Mouse (Mus musculus) midbrain, embryonic 13.5 days (tissue): Measurements from ENCODE around the gene Kmt2a. TPM values are rescaled to one million over a fixed set of nuclear protein-coding genes. Genes with fewer than 3 reads are reported as not detected.

Source experiments
- ATAC-seq: fragments of 200-750 bp; cut with Nextera tagmentation; 2 replicates; pipeline ENCODE4 v1.8.0; 2017; ENCODE audit warnings: mild to moderate bottlenecking, moderate TSS enrichment, moderate library complexity
- H3K27ac ChIP-seq: fragments of 300-500 bp; sonication (generic); 2 replicates; pipeline ENCODE4 v1.5.1; 2015; ENCODE audit warnings: inconsistent platforms, mild to moderate bottlenecking, moderate library complexity
- H3K27me3 ChIP-seq: fragments of 300-500 bp; sonication (generic); 2 replicates; pipeline ENCODE4 v1.6.1; 2015; ENCODE audit warnings: mild to moderate bottlenecking, inconsistent platforms
- H3K36me3 ChIP-seq: fragments of 300-500 bp; sonication (generic); 2 replicates; pipeline ENCODE4 v1.6.1; 2015; ENCODE audit warnings: mild to moderate bottlenecking, inconsistent platforms
- H3K4me1 ChIP-seq: fragments of 300-500 bp; sonication (generic); replicated peaks from 2 replicates; pipeline ENCODE4 v1.6.1; 2015; ENCODE audit warnings: inconsistent platforms
- H3K4me2 ChIP-seq: fragments of 300-500 bp; sonication (generic); replicated peaks from 2 replicates; pipeline ENCODE4 v1.6.1; 2015; ENCODE audit warnings: moderate library complexity, mild to moderate bottlenecking, inconsistent platforms
- H3K4me3 ChIP-seq: fragments of 300-500 bp; sonication (generic); replicated peaks from 2 replicates; pipeline ENCODE4 v1.5.1; 2015; ENCODE audit warnings: mild to moderate bottlenecking, inconsistent platforms
- H3K9ac ChIP-seq: fragments of 300-500 bp; sonication (generic); replicated peaks from 2 replicates; pipeline ENCODE4 v1.6.1; 2015; ENCODE audit warnings: mild to moderate bottlenecking, inconsistent platforms
- H3K9me3 ChIP-seq: fragments of 300-500 bp; sonication (generic); 2 replicates; pipeline ENCODE4 v1.6.1; 2016; ENCODE audit warnings: mild to moderate bottlenecking, inconsistent platforms
- WGBS: fragments of 180-500 bp; shearing (Covaris S2); methylation state at CpG from one replicate; pipeline ENCODE4 v1.1.7; 2015; 5-methylcytosine and 5-hydroxymethylcytosine counted together
- polyA plus RNA-seq: library from polyadenylated mRNA; unstranded; fragments of >200 nt; fragmentation: Nextera tagmentation; extraction: Ambion mirVana; gene quantifications from 2 replicates; pipeline ENCODE4 v1.2.1, GENCODE M21; 2015

Kmt2a gene
- polyA plus RNA-seq, 1 experiment from 2014 or later = 24.7 TPM

GRCm38 (mm10) chr9:44855153-44855552, 25.9 kb downstream of the Kmt2a start:
- ATAC-seq = no peak
- WGBS = 83% methylated on average over 6 of the region's 6 CpGs

GRCm38 (mm10) chr9:44847446-44847845, 33.6 kb downstream of the Kmt2a start:
- Histone ChIP-seq H3K4me1 (0 out of 2 replicates have a peak, but pooled peaks cover 7% of the 10 kb centered on the region), H3K4me3 (no peak overlapping the region), H3K27ac (no peak overlapping the region), H3K4me2 (no peak overlapping the region), H3K36me3 (peaks cover 70% of the 10 kb centered on the region), H3K9me3 (no peaks in the 10 kb centered on the region), H3K9ac (no peak overlapping the region), H3K27me3 (no peaks in the 10 kb centered on the region)
- WGBS = 89% methylated on average over 6 of the region's 6 CpGs
- ATAC-seq = no peak

More at GRCm38 (mm10) chr9:44855153-44855552, 25.9 kb downstream of the Kmt2a start:
- H3K27ac ChIP-seq = no peak overlapping the region
- H3K9me3 ChIP-seq = no peaks in the 10 kb centered on the region
- H3K9ac ChIP-seq = no peak overlapping the region
- no peak overlapping the region for H3K4me2 ChIP-seq
- H3K4me1 ChIP-seq = peaks cover 16% of the 10 kb centered on the region; the same call in 1 of the 2 replicates
- no peaks in the 10 kb centered on the region for H3K27me3 ChIP-seq
- H3K4me3 ChIP-seq = no peak overlapping the region
- H3K36me3 ChIP-seq = peaks cover 10% of the 10 kb centered on the region

GRCm38 (mm10) chr9:44841241-44841640, 39.9 kb downstream of the Kmt2a start:
- Histone ChIP-seq H3K4me1 (no peaks in the 10 kb centered on the region), H3K9ac (no peak overlapping the region), H3K9me3 (no peaks in the 10 kb centered on the region), H3K4me3 (no peak overlapping the region), H3K27ac (no peak overlapping the region), H3K4me2 (no peak overlapping the region), H3K27me3 (no peaks in the 10 kb centered on the region), H3K36me3 (peaks cover 90% of the 10 kb centered on the region)
- 91% methylated on average over 10 of the region's 10 CpGs for WGBS
- ATAC-seq = no peak

DNA sequence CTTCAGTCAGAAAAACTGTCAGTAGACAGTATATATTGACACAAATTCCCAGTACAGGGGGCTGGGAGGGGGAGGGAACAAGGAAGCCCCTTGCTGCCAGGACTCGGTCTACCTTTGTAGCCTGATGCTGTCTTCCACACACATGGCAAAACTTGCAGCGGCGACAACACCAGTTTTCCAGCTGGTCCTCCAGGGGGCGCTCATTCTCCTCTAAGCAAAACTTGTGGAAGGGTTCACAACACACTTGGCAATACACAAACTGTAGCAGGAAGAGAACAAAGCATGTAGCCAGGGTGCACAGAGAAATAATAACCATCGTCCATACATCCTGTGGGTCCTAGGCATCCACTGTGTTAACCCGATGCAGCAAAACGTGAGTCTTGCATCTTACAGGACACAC, 44.7 kb downstream of the Kmt2a start:
- Histone ChIP-seq H3K4me2 (no peak overlapping the region), H3K4me3 (no peak overlapping the region), H3K36me3 (peaks cover 90% of the 10 kb centered on the region), H3K9ac (no peak overlapping the region), H3K27ac (no peak overlapping the region), H3K4me1 (no peaks in the 10 kb centered on the region), H3K9me3 (no peaks in the 10 kb centered on the region), H3K27me3 (no peaks in the 10 kb centered on the region)
- WGBS = 48% methylated on average over 7 of the region's 7 CpGs
- no peak; the same call in 1 of the 2 replicates for ATAC-seq

- Histone ChIP-seq H3K27me3 (no peaks in the 10 kb centered on the region), H3K4me1 (no peaks in the 10 kb centered on the region), H3K9ac (no peak overlapping the region), H3K4me3 (no peak overlapping the region), H3K36me3 (peaks cover 94% of the 10 kb centered on the region), H3K9me3 (no peaks in the 10 kb centered on the region), H3K27ac (no peak overlapping the region), H3K4me2 (no peak overlapping the region)
- 90% methylated on average over 4 of the region's 4 CpGs for WGBS
- ATAC-seq = no peak
Observed at GRCm38 (mm10) chr9:44832356-44832755, 48.7 kb downstream of the Kmt2a start.

GRCm38 (mm10) chr9:44830506-44830905, 50.6 kb downstream of the Kmt2a start:
- no peak overlapping the region for H3K4me2 ChIP-seq
- H3K4me3 ChIP-seq = no peak overlapping the region
- WGBS = 91% methylated on average over 2 of the region's 2 CpGs
- no peak for ATAC-seq
- no peak overlapping the region for H3K27ac ChIP-seq
- H3K9ac ChIP-seq = no peak overlapping the region
- no peaks in the 10 kb centered on the region for H3K27me3 ChIP-seq
- peaks cover 96% of the 10 kb centered on the region for H3K36me3 ChIP-seq
- H3K9me3 ChIP-seq = no peaks in the 10 kb centered on the region
- no peaks in the 10 kb centered on the region for H3K4me1 ChIP-seq

DNA sequence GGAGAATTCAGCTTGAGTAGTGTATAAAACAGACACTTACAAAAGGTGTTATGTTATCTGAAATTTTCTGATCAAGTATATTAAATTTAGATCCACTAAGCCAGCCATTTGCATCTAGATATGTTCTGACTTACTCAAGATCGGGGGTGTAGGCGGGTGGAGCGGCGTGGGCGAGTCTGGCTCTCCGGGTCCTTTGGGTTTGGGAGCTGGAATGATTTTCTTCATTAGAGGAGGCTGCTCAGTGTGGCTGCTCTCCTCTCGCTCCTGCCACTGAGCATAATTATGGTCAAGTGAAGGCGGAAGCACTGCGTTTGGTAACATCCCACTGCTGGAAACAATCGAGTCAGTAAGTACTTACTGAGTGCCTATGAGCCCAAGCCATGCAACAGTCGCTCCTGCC, 52.2 kb downstream of the Kmt2a start:
- Histone ChIP-seq H3K4me1 (no peaks in the 10 kb centered on the region), H3K4me3 (no peak overlapping the region), H3K36me3 (peaks cover 95% of the 10 kb centered on the region), H3K27me3 (no peaks in the 10 kb centered on the region), H3K9ac (no peak overlapping the region), H3K4me2 (no peak overlapping the region), H3K9me3 (no peaks in the 10 kb centered on the region), H3K27ac (no peak overlapping the region)
- WGBS = 94% methylated on average over 11 of the region's 11 CpGs
- no peak for ATAC-seq

GRCm38 (mm10) chr9:44826660-44827059, 54.4 kb downstream of the Kmt2a start:
- Histone ChIP-seq H3K4me1 (no peaks in the 10 kb centered on the region), H3K4me3 (no peak overlapping the region), H3K4me2 (no peak overlapping the region), H3K9ac (no peak overlapping the region), H3K27me3 (no peaks in the 10 kb centered on the region), H3K36me3 (peaks cover 96% of the 10 kb centered on the region), H3K27ac (no peak overlapping the region), H3K9me3 (no peaks in the 10 kb centered on the region)
- 92% methylated on average over 7 of the region's 7 CpGs for WGBS
- no peak for ATAC-seq

DNA sequence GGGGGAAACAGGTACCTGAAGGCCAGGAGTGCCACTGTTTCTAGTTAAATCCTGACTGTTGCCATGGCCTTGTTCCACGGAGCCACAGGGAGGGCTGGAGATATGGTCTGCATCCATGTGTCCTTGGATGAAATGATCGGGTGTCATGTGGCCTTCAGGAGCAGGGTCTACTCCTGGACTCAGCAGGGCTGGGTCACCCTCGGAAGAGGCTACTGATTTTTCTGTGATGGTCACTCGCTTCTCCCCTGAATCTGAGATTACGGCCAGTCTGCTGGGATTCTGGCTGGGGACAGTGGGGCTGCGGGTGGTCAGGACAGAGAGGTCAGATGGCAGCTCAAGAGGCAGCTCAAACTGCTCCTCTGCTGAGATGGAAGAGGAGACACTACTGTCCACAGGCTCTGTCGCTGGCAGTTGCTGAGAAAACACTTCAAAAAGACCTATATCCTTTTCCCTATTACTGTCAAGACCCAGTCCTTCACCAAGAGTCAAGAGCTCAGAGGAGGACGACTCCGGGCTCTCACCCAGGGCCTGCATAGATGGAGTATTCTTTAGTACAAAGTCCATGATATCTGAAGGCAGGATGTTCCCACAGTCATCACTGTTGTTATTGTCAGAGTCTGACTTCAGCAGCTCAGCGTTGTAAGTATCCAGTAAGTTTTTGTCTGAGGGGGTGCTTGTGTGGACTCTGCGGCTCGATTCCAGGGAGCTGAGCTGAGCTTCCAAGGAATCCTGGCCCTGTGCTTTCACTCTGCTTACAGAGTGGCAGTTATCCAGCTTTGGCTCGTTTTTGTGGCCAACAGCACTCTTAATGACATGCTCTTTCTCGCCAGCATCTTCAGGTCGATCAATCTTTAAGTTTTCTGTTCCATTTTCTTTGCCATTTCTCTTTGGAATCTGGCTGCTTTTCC, 60.9 kb downstream of the Kmt2a start:
- Histone ChIP-seq H3K4me1 (no peaks in the 10 kb centered on the region), H3K9me3 (no peaks in the 10 kb centered on the region), H3K9ac (no peak overlapping the region), H3K27me3 (no peaks in the 10 kb centered on the region), H3K36me3 (peaks cover 99% of the 10 kb centered on the region), H3K4me3 (no peak overlapping the region), H3K4me2 (no peak overlapping the region), H3K27ac (no peak overlapping the region)
- WGBS = 91% methylated on average over 15 of the region's 15 CpGs
- no peak for ATAC-seq

DNA sequence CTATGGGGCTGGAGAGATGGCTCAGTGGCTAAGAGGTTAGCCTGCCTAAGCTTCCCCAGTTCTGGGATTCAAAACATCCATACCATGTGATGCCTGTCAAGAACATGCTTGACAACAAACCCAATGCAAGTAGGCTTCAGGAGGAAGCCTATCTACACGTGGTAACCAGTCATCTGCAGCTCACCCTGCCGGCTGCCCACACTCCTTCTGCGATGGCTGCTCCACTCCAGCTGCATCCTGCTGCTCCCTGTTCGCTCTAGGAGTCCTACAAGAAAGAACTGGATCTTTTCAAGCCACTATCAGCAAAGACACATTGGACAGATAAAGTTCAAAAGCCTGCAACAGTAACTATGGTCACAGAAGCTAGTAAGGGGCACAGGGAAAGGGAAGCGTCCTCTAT, 63.6 kb downstream of the Kmt2a start:
- Histone ChIP-seq H3K9me3 (no peaks in the 10 kb centered on the region), H3K27me3 (no peaks in the 10 kb centered on the region), H3K4me1 (no peaks in the 10 kb centered on the region), H3K9ac (no peak overlapping the region), H3K27ac (no peak overlapping the region), H3K4me3 (no peak overlapping the region), H3K36me3 (peaks cover 100% of the 10 kb centered on the region), H3K4me2 (no peak overlapping the region)
- ATAC-seq = no peak
- 90% methylated on average over 5 of the region's 5 CpGs for WGBS

DNA sequence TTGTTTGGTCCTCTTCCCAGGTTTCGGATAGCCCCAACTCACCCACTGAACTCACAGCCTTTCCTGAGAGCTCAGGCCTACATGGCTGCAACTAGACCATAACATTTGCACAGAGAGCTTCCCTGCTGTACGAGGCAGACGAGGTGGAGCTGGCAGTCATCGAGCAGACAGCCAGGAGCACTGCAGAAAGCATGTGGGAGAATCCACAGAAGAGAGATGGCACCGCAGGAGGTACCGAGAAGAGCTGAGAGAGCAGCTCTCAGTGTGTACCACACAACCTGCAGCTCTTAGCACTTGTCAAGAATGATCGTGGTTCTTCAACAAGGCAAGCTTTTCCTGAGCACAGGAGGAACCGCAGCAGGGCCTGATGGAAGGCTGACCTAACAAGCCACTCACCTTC, 66.9 kb downstream of the Kmt2a start:
- Histone ChIP-seq H3K27me3 (no peaks in the 10 kb centered on the region), H3K4me3 (no peak overlapping the region), H3K9me3 (no peaks in the 10 kb centered on the region), H3K4me2 (no peak overlapping the region), H3K27ac (no peak overlapping the region), H3K36me3 (peaks cover 99% of the 10 kb centered on the region), H3K4me1 (no peaks in the 10 kb centered on the region), H3K9ac (no peak overlapping the region)
- whole genome bisulfite sequencing = 94% methylated on average over 8 of the region's 8 CpGs
- no peak for ATAC-seq

DNA sequence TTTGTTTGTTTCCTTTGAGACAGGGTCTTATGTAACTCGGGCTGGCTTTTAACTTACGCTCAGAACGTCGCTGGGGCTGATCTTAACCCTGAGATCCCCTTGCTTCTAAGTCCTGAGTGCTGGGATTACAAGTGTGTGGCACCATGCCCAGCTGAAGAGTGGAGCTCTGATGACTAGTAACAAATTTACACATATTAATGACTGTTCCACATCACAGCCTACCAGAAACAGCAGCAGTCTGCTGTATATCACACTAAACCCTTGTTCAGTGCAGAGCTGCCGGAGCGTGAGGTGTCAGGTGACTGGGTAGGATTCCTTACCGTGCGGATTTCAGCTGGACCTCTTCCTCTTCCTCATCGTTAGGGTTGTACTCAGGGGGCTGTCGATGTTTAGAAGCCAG, 70.8 kb downstream of the Kmt2a start:
- 97% methylated on average over 10 of the region's 10 CpGs for WGBS
- Histone ChIP-seq H3K4me3 (no peak overlapping the region), H3K27ac (no peak overlapping the region), H3K9me3 (no peaks in the 10 kb centered on the region), H3K36me3 (peaks cover 97% of the 10 kb centered on the region), H3K27me3 (no peaks in the 10 kb centered on the region), H3K9ac (no peak overlapping the region), H3K4me1 (no peaks in the 10 kb centered on the region), H3K4me2 (no peak overlapping the region)
- no peak for ATAC-seq
